Mouse (Mus musculus) limb, embryonic 14.5 days (tissue): ENCODE results near the gene Grtp1. TPM values are rescaled to one million over a fixed set of nuclear protein-coding genes. Genes with fewer than 3 reads are reported as not detected.

Experiments used
- ATAC-seq: fragments of 200-750 bp; cut with Nextera tagmentation; 2 replicates; pipeline ENCODE4 v1.8.0; 2017; ENCODE audit warnings: low read depth, moderate number of reproducible peaks, moderate TSS enrichment; ENCODE audit not compliant: low FRiP score
- DNase-seq: peaks from one replicate; pipeline ENCODE4 v3.0.0-alpha.2; 2015; ENCODE audit warnings: low spot score
- H3K27ac ChIP-seq: fragments of 300-500 bp; sonication (generic); replicated peaks from 2 replicates; pipeline ENCODE4 v1.5.1; 2014; ENCODE audit warnings: low read depth, mild to moderate bottlenecking, low read length, moderate library complexity, mixed read lengths
- H3K27me3 ChIP-seq: fragments of 300-500 bp; sonication (generic); 2 replicates; pipeline ENCODE4 v1.6.1; 2014; ENCODE audit warnings: low read length, mixed read lengths; ENCODE audit not compliant: control insufficient read depth, insufficient read depth
- H3K36me3 ChIP-seq: fragments of 300-500 bp; sonication (generic); 2 replicates; pipeline ENCODE4 v1.6.1; 2014; ENCODE audit warnings: mild to moderate bottlenecking, low read length, moderate library complexity, mixed read lengths; ENCODE audit not compliant: control insufficient read depth, insufficient read depth
- H3K4me1 ChIP-seq: fragments of 300-500 bp; sonication (generic); 2 replicates; pipeline ENCODE4 v1.6.1; 2014; ENCODE audit warnings: antibody characterized with exemption, low read length, mixed read lengths; ENCODE audit not compliant: control insufficient read depth, insufficient read depth
- H3K4me2 ChIP-seq: fragments of 300-500 bp; sonication (generic); replicated peaks from 2 replicates; pipeline ENCODE4 v1.6.1; 2014; ENCODE audit warnings: low read depth, mild to moderate bottlenecking, low read length, moderate library complexity; ENCODE audit not compliant: severe bottlenecking
- H3K4me3 ChIP-seq: fragments of 300-500 bp; sonication (generic); replicated peaks from 2 replicates; pipeline ENCODE4 v1.5.1; 2014; ENCODE audit warnings: low read length
- H3K9ac ChIP-seq: fragments of 300-500 bp; sonication (generic); 2 replicates; pipeline ENCODE4 v1.6.1; 2014; ENCODE audit warnings: mild to moderate bottlenecking, low read depth, low read length, moderate library complexity; ENCODE audit not compliant: severe bottlenecking
- H3K9me3 ChIP-seq: fragments of 300-500 bp; sonication (generic); 2 replicates; pipeline ENCODE4 v1.6.1; 2016; ENCODE audit warnings: low read length; ENCODE audit not compliant: control insufficient read depth
- POLR2A ChIP-seq: fragments of 200-500 bp; IDR thresholded peaks from 2 replicates; pipeline ENCODE4 v1.8.0; 2012; ENCODE audit warnings: inconsistent platforms, mild to moderate bottlenecking, moderate library complexity, borderline replicate concordance; ENCODE audit not compliant: insufficient read depth, insufficient read length; ENCODE audit errors: extremely low read depth
- WGBS: fragments of 180-500 bp; shearing (Covaris S2); extraction: QIAGEN DNeasy Blood & Tissue Kit; methylation state at CpG from one replicate; pipeline ENCODE4 v1.1.7; 2014; 5-methylcytosine and 5-hydroxymethylcytosine counted together
- polyA plus RNA-seq, 2 experiments: library from polyadenylated mRNA; depleted of rRNA in 1 of 2; stranded (reverse) in 1 of 2; unstranded in 1 of 2; fragments of >200 nt; fragmentation: Nextera tagmentation in 1 of 2; extraction: Ambion mirVana in 1 of 2; gene quantifications; 2 replicates each; pipeline versions ENCODE4 v1.2.1 to v1.2.3; 2012 to 2014

Grtp1 gene
- polyA plus RNA-seq, 2 experiments = 9.5 to 15.7 TPM

DNA sequence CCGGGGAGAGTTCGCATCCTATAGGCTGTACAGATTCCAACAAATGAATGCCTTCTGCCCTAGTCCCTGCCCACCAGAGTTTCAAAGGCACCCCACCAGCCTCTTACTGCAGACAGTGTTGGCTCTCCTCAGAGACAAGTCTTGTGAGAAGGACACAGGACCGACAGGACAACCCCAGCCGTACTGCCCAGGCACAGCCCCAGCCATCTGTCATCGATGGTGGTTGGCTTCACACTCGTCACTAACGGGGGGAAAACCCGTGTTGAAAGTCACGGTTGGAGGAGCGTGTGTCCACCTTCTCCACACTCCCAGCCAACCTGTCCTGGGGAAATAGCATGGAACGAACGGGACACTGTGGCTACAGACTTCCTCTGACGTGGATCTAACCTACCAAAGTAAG is 34.4 kb upstream of the Grtp1 start:
- no peaks in the 10 kb centered on the region for H3K9me3 ChIP-seq
- ATAC-seq (no peak), DNase-seq (no peak)
- no peaks in the 10 kb centered on the region for H3K4me1 ChIP-seq
- H3K9ac ChIP-seq = no peak overlapping the region
- H3K27me3 ChIP-seq = no peaks in the 10 kb centered on the region
- H3K27ac ChIP-seq = no peak overlapping the region
- no peak for TF ChIP-seq POLR2A
- no peak overlapping the region for H3K4me3 ChIP-seq
- 90% methylated on average over 13 of the region's 13 CpGs for WGBS
- H3K36me3 ChIP-seq = no peaks in the 10 kb centered on the region
- H3K4me2 ChIP-seq = no peak overlapping the region

DNA sequence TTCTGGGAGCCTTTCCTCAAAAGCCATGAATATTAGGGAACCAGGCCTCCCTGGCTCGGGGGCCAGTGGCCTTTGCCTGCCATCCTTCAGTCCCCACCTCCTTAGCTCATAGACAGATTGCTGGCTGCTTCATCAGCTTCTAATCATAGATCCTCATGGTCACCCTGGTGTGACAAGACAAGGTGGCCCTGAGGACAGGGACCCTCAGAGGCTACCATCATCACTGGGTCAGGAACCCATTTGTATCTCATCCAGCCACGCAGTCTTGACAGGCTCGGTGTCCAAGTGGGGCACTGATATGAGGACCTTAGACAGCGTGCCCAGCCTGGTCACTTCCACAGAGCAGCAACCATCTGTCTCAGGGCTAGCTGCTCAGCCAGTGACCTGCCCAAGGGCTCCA is 30.1 kb upstream of the Grtp1 start:
- 86% methylated on average over 4 of the region's 4 CpGs for WGBS
- no peak for TF ChIP-seq POLR2A
- ATAC-seq = no peak

DNA sequence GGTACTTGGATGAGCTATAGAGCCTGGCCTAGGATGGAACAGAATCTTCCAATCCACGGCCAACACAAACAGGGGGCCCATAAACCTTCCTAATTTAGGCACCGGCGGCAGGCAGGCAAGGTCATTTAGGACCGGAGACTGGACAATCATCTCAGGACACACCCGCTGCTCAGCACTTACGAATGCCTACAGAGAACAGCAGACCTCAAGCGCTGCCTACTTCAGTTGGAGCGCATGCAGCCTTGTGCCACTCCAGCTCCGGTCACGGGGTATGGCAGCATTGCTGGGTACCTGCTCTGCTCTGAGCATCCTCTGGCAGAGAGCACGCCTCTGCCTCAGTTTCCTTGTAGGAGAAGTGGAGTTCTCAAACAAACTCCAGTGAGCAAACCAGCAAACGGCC is 29.4 kb upstream of the Grtp1 start:
- Histone ChIP-seq H3K27me3 (no peaks in the 10 kb centered on the region), H3K27ac (no peak overlapping the region), H3K4me3 (no peak overlapping the region), H3K9ac (no peak overlapping the region), H3K36me3 (no peaks in the 10 kb centered on the region), H3K4me1 (peaks cover 11% of the 10 kb centered on the region), H3K9me3 (no peaks in the 10 kb centered on the region), H3K4me2 (no peak overlapping the region)
- ATAC-seq (no peak), DNase-seq (no peak)
- no peak for TF ChIP-seq POLR2A
- WGBS = 58% methylated on average over 12 of the region's 12 CpGs

More for the DNA sequence above, 30.1 kb upstream of the Grtp1 start:
- H3K27ac ChIP-seq = no peak overlapping the region
- peaks cover 11% of the 10 kb centered on the region for H3K4me1 ChIP-seq
- no peak overlapping the region for H3K4me3 ChIP-seq
- no peaks in the 10 kb centered on the region for H3K27me3 ChIP-seq
- no peak overlapping the region for H3K4me2 ChIP-seq
- no peak for DNase-seq
- H3K9ac ChIP-seq = no peak overlapping the region
- no peaks in the 10 kb centered on the region for H3K36me3 ChIP-seq
- no peaks in the 10 kb centered on the region for H3K9me3 ChIP-seq

DNA sequence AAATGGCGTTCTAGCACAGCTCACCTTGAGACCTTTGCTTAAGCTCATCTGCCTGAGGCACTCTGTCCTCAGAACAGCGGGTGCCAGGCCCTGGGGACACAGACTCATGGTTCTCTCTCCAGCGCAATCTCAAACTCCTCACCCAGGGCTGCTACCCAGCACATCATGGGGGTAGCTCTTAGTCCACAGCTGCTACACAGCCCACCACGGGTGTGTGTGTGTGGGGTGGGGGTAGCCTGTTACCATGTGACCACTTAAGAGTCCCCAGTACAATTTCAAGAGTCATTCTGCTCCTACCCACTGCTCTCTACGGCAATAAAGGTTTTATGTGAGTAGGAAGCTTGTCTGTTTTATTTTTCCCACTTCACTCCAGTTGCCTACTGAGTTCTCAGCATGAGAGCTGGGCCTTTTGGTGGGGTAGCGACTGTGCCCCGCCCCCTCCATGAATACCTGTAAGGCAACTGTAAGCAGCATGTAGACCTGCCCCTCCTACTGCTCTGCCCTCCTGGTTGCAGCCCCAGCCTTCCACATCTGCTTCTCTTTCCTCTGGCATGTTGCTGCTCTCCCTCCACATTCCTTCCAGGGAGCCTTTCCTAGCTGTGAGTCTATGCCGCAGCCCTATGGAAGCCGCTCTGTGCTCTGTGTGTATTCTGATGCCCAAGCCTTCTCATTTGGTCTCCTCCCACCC is 28.6 kb upstream of the Grtp1 start:
- Histone ChIP-seq H3K36me3 (no peaks in the 10 kb centered on the region), H3K27me3 (no peaks in the 10 kb centered on the region), H3K4me1 (peaks cover 11% of the 10 kb centered on the region), H3K4me2 (no peak overlapping the region), H3K9ac (no peak overlapping the region), H3K4me3 (no peak overlapping the region), H3K9me3 (no peaks in the 10 kb centered on the region), H3K27ac (no peak overlapping the region)
- no peak for TF ChIP-seq POLR2A
- peak; percentile 27; the same call in 1 of the 2 replicates for ATAC-seq
- no peak for DNase-seq
- WGBS = 21% methylated on average over 9 of the region's 9 CpGs

DNA sequence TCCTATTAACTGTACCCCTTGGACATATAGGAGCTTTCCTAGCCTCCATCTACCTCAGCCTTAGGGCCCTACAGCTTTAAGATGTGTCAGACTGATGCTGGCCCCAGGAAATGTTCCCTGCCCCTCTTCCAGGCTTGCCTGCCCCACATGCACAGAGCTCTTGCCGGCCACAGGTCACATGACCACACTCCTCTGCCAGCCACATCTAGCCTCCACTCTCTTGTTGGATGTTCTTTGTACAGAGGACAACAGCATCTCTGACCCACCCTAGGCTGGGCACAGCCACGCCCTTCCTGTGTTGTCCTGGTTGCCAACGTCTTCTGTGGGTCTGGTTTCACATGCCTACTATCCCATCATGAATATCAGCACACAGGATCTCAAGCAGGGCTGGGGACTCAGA is 26.8 kb upstream of the Grtp1 start:
- no peaks in the 10 kb centered on the region for H3K36me3 ChIP-seq
- WGBS = 65% methylated on average over 3 of the region's 3 CpGs
- H3K27me3 ChIP-seq = no peaks in the 10 kb centered on the region
- ATAC-seq = no peak
- no peaks in the 10 kb centered on the region for H3K9me3 ChIP-seq
- no peak for TF ChIP-seq POLR2A
- H3K4me1 ChIP-seq = peaks cover 11% of the 10 kb centered on the region
- H3K9ac ChIP-seq = no peak overlapping the region
- DNase-seq = no peak
- H3K4me3 ChIP-seq = no peak overlapping the region
- no peak overlapping the region for H3K4me2 ChIP-seq
- no peak overlapping the region for H3K27ac ChIP-seq
